Mouse (Mus musculus): ENCODE measurements around the gene Atad3a.

The Atad3a gene

GRCm38 (mm10) chr4:155739152-155739551 lies 21.7 kb downstream of the Atad3a start:
- no peak for DNase-seq (ENCODE audit: low spot score)

- DNase-seq (ENCODE audit: low spot score), result no peak
These were observed 22.6 kb downstream of the Atad3a start for GRCm38 (mm10) chr4:155738262-155738661.

- DNase-seq (ENCODE audit: low spot score), result no peak
These were observed 24.5 kb downstream of the Atad3a start for GRCm38 (mm10) chr4:155736421-155736820.

DNA sequence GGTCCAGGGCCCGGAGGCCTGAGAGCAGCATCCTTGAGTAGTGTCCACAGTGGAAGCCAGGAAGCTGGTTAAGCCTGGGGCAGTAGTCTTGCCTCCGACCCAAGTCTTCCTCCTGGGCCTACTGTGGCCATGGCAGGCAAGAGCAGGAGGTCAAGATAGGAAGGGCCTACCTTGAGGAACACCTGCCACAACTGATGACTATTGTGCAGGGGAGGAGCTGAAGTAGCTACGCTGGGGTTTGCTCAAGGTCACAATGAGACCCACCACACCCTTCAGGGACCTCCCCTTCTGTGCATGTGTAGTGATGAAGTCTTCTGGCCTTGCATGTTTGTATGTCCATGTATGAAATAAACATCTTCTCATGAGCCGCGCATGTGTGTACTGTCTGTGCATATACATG lies 25.1 kb downstream of the Atad3a start:
- DNase-seq (ENCODE audit: low spot score), result no peak

DNA sequence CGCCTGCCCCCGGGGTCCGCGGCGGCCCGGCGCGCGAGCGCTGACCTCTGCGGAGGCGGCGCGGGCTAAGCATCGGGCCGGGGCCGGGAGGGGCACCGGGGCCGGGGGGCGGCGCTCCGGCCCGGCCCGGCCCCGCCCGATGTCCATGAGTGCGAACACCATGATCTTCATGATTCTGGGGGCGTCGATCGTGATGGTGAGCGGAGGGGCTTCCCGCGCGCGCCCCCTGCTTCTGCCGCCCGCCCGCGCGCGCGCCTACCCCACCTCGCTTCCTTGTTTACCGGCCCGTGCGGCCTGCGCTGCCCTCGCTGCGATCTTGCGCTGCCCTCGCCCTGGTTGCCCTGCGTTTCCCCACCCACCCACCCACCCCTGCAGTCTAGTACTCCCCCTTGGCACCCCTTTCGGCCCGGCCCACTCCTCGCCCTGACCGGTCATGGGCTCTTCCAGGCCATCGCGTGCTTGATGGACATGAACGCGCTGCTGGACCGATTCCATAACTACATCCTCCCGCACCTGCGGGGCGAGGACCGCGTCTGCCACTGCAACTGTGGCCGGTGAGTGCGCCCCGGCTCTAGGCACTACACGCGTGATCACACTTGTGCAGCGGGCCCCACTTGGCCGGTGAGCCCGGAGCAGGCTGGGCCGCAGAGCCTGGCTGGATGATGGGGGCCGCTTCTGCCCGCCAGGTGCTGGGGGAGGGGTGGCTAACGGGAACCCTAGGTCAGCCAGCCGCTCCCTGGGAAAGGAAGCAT lies 25.8 kb downstream of the Atad3a start:
- peak; percentile 49 for DNase-seq (ENCODE audit: low spot score)

GRCm38 (mm10) chr4:155734350-155734941 lies 26.4 kb downstream of the Atad3a start, which contains the start of gene Tmem240:
Gene Tmem240, plus strand, starts transcription at chr4:155734800.
- peak; percentile 77 for DNase-seq (ENCODE audit: low spot score)

DNA sequence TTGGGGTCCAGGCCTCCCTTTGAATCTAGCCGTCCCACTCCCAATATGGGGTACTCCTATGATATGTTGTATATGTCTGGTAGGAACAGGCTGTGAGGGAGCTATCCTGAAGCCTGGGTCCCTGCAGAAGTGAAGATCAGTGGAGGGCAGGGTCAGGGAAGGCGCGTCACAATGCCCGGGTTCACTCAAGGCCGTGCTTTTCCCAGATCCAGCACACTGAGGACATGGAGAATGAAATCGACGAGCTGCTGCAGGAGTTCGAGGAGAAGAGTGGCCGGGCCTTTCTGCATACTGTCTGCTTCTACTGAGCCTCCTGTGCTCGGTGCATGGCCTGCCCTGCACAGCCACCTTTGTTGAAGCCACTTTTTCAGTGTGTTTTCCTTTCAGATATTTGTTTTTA lies 27.6 kb downstream of the Atad3a start:
- DNase-seq (ENCODE audit: low spot score), result no peak

- no peak for DNase-seq (ENCODE audit: low spot score)
These were observed 32.9 kb downstream of the Atad3a start for GRCm38 (mm10) chr4:155727993-155728392.

DNA sequence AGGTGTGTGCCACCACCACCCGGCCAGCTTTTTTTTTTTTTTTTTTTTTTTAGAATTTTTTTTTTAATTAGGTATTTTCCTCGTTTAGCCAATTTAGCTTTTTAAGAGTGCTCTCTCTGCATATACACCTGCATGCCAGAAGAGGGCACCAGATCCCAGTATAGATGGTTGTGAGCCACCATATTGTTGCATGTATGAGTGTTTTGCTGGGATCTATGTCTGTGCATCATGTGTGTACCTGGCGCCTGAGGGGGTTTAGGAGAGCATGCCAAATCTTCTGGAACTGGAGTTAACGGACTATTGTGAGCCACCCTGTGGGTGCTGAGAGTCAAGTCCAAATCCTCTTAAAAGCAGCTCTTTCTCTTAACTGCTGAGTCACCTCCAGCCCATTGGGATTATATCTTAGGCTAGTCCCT lies 39.2 kb downstream of the Atad3a start:
- no peak for DNase-seq (ENCODE audit: low spot score)

GRCm38 (mm10) chr4:155710521-155711252 lies 50.2 kb downstream of the Atad3a start:
- no peak for DNase-seq (ENCODE audit: low spot score)

DNA sequence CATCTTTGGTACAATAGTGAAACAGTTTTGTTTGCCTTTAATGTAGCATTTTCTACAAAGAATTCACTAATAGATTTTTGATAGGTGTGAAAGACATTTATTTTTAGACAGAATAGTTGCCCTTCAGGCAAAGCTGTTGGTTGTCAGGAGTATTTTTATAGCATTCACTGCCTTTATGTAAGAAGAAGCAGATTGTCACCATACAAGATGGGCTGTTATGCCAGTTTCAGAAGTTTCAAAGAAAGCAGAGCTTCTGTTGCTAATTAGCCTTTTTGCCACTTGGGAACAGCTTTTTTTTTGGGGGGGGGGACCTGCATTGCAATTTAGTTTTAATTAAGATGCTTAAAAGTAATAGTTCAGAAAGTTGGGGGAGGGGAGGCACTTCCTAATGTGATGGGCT lies 51.9 kb downstream of the Atad3a start:
- no peak for DNase-seq (ENCODE audit: low spot score)

DNA sequence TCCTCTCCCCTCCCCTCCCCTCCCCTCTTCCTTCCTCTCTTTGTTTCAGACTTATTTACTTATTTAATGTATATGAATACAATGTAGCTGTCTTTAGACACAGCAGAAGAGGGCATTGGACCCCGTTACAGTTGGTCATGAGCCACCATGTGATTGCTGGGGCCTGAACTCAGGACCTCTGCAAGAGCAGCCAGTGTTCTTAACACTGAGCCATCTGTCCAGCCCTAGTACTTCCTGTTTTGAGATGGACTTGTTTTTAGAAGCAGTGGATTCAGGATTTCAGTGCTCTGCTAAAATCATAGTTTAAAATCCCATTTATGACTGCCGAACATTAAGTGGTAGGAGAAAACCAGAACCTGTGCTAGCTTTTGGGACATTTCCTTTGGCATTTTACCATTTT lies 52.3 kb downstream of the Atad3a start:
- no peak for DNase-seq (ENCODE audit: low spot score)

GRCm38 (mm10) chr4:155705592-155705929 lies 55.3 kb downstream of the Atad3a start:
- no peak for DNase-seq (ENCODE audit: low spot score)

DNA sequence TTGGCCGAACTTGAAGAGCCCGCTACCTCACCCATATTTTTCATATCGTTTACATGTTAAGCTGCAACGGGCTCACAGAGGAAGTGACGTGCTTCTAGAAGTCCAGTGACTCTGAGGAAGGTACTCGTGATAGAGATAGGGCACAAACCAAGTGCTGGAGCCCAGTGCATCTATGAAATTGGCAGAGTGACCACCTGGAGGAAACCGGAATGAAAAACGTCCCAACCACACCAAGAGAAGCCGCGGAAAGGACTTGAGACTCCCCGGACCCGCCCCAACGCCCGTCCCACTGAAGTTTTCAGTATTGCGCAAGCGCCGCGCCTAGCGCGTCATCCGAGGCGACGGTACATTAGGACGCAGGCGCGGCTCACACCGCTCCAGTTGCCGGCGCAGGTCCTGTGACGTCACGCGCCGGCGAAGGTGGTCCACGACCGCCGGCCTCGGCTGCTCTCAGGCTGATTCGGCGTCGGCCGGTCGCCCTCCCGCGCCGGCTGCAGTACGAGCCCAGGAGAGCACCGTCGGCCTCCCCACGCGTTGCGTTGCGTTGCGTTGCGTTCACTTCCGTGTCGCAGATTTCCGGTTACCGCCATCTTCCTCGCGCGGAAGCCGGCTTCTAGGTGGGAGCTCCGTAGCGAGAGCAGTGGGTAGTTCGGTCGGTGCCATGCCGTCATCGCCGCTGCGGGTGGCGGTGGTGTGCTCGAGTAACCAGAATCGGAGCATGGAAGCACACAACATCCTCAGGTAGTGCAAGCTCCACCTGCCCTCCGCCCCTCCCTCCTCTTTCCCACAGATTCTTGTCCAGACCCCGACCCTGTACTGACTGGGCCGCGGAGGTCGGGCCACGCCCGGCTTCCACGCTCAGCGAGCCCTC lies 55.9 kb downstream of the Atad3a start, which contains the start of gene Ssu72:
TSS of gene Ssu72 (plus strand) at position 80 of the 871 bp plus-strand sequence.
- DNase-seq (ENCODE audit: low spot score), result peak; percentile 93

DNA sequence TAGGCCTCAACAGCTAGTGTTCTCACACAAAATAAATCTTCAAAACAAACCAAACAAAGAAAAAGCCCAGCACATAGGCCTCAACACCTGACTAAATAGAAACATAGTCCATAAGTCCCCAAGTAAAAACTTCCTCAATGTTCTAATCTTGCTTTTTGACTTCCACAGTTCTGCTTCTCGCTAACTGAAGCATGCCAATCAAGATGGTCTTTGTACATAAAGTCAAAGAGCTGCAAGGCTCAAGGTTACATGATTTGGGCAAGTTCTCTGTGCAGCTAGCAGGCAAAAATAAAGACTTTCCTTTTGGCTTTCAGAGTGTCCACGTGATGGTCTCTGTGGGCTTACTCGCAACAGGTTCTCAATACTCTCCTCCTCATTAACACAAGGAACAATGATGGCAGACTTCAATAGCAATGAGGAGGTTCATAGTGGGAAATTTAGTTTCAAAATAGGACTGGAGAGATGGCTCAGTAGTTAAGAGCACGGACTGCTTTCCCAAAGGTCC lies 57.4 kb downstream of the Atad3a start:
- no peak for DNase-seq (ENCODE audit: low spot score)

- no peak for DNase-seq (ENCODE audit: low spot score)
These were observed 60.5 kb downstream of the Atad3a start for GRCm38 (mm10) chr4:155700425-155700824.

DNA sequence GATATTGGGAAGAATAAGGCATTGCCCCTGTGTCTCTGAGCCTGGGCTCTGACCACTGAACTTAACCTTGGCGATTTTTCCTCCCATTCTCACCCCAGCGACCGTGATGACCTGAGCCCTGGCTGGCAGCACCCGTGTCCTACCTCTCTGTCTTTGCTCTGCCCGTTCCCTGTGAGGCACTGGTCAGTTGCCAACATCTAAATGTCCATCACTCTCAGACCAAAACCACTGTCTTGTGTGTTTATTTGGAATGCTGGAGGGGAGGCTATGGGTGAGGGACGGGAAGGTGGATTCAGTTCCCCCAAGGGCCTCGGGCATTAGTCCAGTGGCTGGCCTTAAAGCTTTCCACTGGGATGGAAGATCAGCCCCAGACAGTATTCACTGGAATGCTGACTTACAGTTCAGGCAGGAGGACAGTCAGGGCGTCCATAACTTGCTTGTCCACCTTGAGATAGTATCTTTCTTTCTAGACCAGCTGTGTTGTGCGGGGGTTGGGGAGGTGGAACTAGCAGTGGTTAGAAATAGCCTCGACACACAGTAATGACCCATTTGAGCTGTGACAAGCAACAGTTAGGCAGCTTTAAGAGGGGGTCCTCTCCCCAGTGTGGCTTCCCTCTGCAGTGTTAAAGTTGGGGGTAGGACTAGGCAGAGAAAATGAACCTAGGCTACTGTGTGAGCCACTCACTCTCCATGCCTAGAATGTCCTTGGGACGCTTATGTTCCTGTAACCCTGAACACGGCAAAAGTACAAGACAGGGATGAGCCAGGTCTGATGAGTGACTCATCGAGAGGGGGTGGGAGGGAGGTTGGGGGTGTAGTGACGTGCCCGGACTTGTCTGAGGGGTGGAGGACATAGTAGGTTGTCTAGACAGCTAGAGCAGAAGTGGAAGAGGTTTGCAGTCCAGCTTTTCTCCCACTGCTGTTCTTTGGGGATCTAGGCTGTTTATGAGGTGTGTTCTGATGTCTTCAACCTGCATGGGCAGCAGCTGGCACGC lies 64.3 kb downstream of the Atad3a start:
- no peak for DNase-seq (ENCODE audit: low spot score)

GRCm38 (mm10) chr4:155695531-155696062 lies 65.3 kb downstream of the Atad3a start:
- DNase-seq (ENCODE audit: low spot score), result no peak

DNA sequence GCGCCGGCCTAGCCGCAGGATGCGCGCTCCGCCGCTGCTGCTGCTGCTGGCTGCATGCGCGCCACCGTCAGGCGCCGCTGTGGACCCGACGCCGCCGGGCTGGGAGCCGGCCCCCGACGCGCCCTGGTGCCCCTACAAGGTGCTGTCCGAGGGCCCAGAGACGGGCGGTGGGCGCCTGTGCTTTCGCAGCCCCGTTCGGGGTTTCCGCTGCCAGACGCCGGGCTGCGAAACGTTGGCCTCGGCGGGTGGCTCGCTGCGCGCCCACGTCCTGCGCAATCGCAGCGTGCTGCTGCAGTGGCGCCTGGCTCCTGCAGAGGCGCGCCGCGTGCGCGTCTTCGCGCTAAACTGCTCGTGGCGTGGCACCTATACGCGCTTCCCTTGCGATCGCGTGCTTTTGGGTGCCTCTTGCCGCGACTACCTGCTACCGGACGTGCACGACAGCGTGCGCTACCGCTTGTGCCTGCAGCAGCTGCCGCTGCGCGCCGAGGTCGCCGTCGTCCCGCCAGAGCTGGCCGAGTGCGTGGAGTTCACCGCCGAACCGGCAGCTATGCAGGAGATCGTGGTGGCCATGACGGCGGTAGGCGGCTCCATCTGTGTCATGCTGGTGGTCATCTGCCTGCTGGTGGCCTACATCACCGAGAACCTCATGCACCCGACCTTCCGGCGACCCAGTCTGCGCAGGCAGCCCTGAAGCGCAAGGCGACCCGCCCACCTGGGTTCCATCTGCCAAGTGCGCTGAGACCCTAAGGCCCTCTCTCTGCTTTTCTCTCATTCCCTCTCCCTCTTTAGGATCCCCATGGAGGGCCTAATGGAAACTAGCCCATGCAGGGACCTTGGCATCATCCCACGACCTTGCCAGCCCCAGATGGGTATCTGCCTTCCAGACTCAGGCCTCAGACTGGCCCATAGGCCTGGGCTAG lies 66.2 kb downstream of the Atad3a start:
- DNase-seq (ENCODE audit: low spot score), result peak; percentile 56

Measured in urinary bladder, postnatal 25 days (tissue).